Mouse (Mus musculus) lung, embryonic 14.5 days (tissue): ENCODE results near the gene Kat6b. TPM values are rescaled to one million over a fixed set of nuclear protein-coding genes. Genes with fewer than 3 reads are reported as not detected.

Experiments
- ATAC-seq: fragments of 200-750 bp; cut with Nextera tagmentation; 2 replicates; pipeline ENCODE4 v1.8.0; 2017; ENCODE audit warnings: mild to moderate bottlenecking, moderate TSS enrichment, moderate library complexity; ENCODE audit not compliant: insufficient read depth
- DNase-seq: peaks from one replicate; pipeline ENCODE4 v3.0.0-alpha.2; 2015
- H3K27ac ChIP-seq: fragments of 300-500 bp; sonication (generic); 2 replicates; pipeline ENCODE4 v1.5.1; 2014; ENCODE audit warnings: low read depth, mild to moderate bottlenecking, moderate library complexity
- H3K27me3 ChIP-seq: fragments of 300-500 bp; sonication (generic); 2 replicates; pipeline ENCODE4 v1.6.1; 2014; ENCODE audit warnings: low read length, control low read depth; ENCODE audit not compliant: insufficient read depth
- H3K36me3 ChIP-seq: fragments of 300-500 bp; sonication (generic); 2 replicates; pipeline ENCODE4 v1.6.1; 2014; ENCODE audit warnings: control low read depth; ENCODE audit not compliant: insufficient read depth
- H3K4me1 ChIP-seq: fragments of 300-500 bp; sonication (generic); 2 replicates; pipeline ENCODE4 v1.6.1; 2014; ENCODE audit warnings: antibody characterized with exemption, control low read depth; ENCODE audit not compliant: insufficient read depth
- H3K4me2 ChIP-seq: fragments of 300-500 bp; sonication (generic); 2 replicates; pipeline ENCODE4 v1.6.1; 2014; ENCODE audit warnings: mild to moderate bottlenecking
- H3K4me3 ChIP-seq: fragments of 300-500 bp; sonication (generic); 2 replicates; pipeline ENCODE4 v1.5.1; 2014; ENCODE audit warnings: low read depth, low read length
- H3K9ac ChIP-seq: fragments of 300-500 bp; sonication (generic); 2 replicates; pipeline ENCODE4 v1.6.1; 2014
- H3K9me3 ChIP-seq: fragments of 300-500 bp; sonication (generic); 2 replicates; pipeline ENCODE4 v1.6.1; 2016; ENCODE audit warnings: low read depth, low read length, control low read depth
- CTCF ChIP-seq: IDR thresholded peaks from 2 replicates; pipeline ENCODE4 v1.5.1; 2016; ENCODE audit warnings: antibody characterized with exemption, low read depth
- WGBS: fragments of 180-500 bp; shearing (Covaris S2); extraction: QIAGEN DNeasy Blood & Tissue Kit; methylation state at CpG from one replicate; pipeline ENCODE4 v1.1.7; 2014; 5-methylcytosine and 5-hydroxymethylcytosine counted together
- polyA plus RNA-seq: library from polyadenylated mRNA; unstranded; fragments of >200 nt; fragmentation: Nextera tagmentation; extraction: Ambion mirVana; gene quantifications from 2 replicates; pipeline ENCODE4 v1.2.1, GENCODE M21; 2014

Gene Kat6b
- polyA plus RNA-seq, 1 experiment from 2014 or later = 14.2 TPM

DNA sequence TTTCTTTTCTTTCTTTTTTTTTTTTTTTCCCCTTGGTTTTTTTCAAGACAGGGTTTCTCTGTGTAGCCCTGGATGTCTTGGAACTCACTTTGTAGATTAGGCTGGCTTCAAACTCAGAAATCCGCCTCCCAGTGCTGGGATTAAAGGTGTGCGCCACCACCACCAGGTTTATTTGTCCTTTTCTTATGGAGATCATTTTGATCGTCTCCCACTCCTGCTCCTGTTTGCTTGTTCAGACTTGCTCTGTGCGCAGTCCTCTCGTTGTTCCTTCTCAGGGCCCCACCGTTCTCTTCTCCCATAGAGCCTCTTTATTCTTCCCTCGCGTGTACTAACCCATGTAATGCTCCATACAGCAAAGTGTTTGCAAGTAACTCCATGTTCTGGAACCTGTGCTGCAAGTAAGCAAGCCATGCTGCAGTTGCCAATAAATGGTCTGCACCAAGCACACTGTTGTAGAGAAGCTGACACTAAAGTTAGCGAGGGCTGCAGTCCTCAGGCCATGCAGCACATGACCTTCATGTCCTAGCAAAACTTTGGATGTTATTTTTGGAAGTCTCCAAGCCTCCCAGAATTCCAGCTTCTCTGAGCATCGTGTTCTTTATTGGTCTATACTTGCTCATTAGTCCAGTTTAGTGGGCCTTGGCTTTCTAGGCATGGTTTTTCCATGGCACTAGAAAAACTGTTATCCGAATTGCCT is 55.4 kb downstream of the Kat6b start:
- no peak overlapping the region for H3K9ac ChIP-seq
- no peak overlapping the region for H3K27ac ChIP-seq
- DNase-seq (no peak), ATAC-seq (no peak)
- TF ChIP-seq CTCF = no peak
- WGBS = 75% methylated on average over 11 of the region's 11 CpGs
- H3K9me3 ChIP-seq = no peaks in the 10 kb centered on the region
- no peak overlapping the region for H3K4me3 ChIP-seq
- no peaks in the 10 kb centered on the region for H3K27me3 ChIP-seq
- H3K4me1 ChIP-seq = no peaks in the 10 kb centered on the region
- H3K36me3 ChIP-seq = 0 out of 2 replicates have a peak, but pooled peaks cover 4% of the 10 kb centered on the region
- H3K4me2 ChIP-seq = no peak overlapping the region

- H3K4me3 ChIP-seq = no peak overlapping the region
- no peak for DNase-seq
- no peak for ATAC-seq
- H3K9me3 ChIP-seq = no peaks in the 10 kb centered on the region; the same call in 1 of the 2 replicates
- TF ChIP-seq CTCF = no peak
- no peak overlapping the region for H3K9ac ChIP-seq
- WGBS = 81% methylated on average over 3 of the region's 3 CpGs
- peaks cover 9% of the 10 kb centered on the region; the same call in 1 of the 2 replicates for H3K36me3 ChIP-seq
- no peaks in the 10 kb centered on the region for H3K27me3 ChIP-seq
- no peak overlapping the region for H3K4me2 ChIP-seq
- H3K27ac ChIP-seq = no peak overlapping the region
- H3K4me1 ChIP-seq = no peaks in the 10 kb centered on the region
Measured at GRCm38 (mm10) chr14:21537838-21538237, 56.6 kb downstream of the Kat6b start.

DNA sequence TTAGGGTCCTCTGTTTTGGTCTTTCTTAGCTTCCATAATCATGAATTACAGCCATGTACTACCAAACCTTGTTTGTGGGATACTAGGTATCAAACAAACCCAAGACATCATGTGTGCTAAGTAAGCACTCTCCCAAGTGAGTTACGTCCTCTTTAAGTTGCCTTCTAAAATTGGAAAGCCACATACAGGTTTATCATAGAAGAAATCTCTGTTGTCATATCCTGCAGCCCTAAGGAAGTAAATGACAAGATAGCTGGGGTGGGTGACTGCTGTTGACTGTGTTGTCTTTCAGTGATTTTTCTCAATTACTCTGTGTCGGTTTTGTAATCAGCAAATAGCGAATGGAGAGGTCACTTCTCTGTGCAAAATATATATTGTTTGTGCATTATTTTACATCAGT is 58.5 kb downstream of the Kat6b start:
- H3K36me3 ChIP-seq = peaks cover 9% of the 10 kb centered on the region; the same call in 1 of the 2 replicates
- 87% methylated on average over 3 of the region's 3 CpGs for WGBS
- H3K4me1 ChIP-seq = no peaks in the 10 kb centered on the region

DNA sequence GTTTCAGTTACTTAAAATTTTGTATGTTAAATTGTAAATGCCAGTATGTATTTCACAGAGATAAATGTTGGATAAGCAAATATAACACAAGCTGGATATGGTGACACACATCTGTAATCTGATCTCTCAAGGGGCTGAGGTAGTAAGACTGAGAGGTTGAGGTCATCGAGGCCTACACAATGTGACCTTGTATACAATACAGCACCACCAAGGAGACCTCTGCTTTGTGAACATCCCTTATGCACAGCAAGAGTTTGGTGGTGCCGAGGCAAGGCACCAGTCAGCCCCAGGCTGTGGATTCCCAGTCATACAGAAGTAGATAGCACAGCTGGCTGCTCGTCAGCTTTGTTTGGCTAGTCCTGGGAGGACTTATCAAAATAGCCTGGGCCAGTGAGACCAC is 59.1 kb downstream of the Kat6b start:
- Histone ChIP-seq H3K4me1 (peaks cover 1% of the 10 kb centered on the region), H3K9ac (no peak overlapping the region), H3K27me3 (no peaks in the 10 kb centered on the region), H3K4me3 (no peak overlapping the region), H3K27ac (no peak overlapping the region), H3K9me3 (no peaks in the 10 kb centered on the region; the same call in 1 of the 2 replicates), H3K4me2 (no peak overlapping the region), H3K36me3 (peaks cover 9% of the 10 kb centered on the region; the same call in 1 of the 2 replicates)
- 52% methylated on average over 3 of the region's 3 CpGs for WGBS
- no peak for TF ChIP-seq CTCF
- no peak for ATAC-seq
- no peak for DNase-seq

More for the DNA sequence above, 58.5 kb downstream of the Kat6b start:
- TF ChIP-seq CTCF = no peak
- no peak overlapping the region for H3K4me2 ChIP-seq
- no peak overlapping the region for H3K4me3 ChIP-seq
- no peaks in the 10 kb centered on the region; the same call in 1 of the 2 replicates for H3K9me3 ChIP-seq
- ATAC-seq (no peak), DNase-seq (no peak)
- no peak overlapping the region for H3K27ac ChIP-seq
- no peak overlapping the region for H3K9ac ChIP-seq
- no peaks in the 10 kb centered on the region for H3K27me3 ChIP-seq

GRCm38 (mm10) chr14:21545529-21545928 is 64.3 kb downstream of the Kat6b start:
- H3K9me3 ChIP-seq = no peaks in the 10 kb centered on the region; the same call in 1 of the 2 replicates
- H3K27me3 ChIP-seq = no peaks in the 10 kb centered on the region
- peaks cover 30% of the 10 kb centered on the region for H3K4me1 ChIP-seq
- ATAC-seq (no peak), DNase-seq (no peak)
- H3K36me3 ChIP-seq = peaks cover 9% of the 10 kb centered on the region; the same call in 1 of the 2 replicates
- TF ChIP-seq CTCF = no peak
- no peak overlapping the region for H3K4me3 ChIP-seq
- H3K9ac ChIP-seq = no peak overlapping the region
- WGBS = 82% methylated on average over 4 of the region's 4 CpGs
- H3K4me2 ChIP-seq = no peak overlapping the region
- no peak overlapping the region for H3K27ac ChIP-seq

DNA sequence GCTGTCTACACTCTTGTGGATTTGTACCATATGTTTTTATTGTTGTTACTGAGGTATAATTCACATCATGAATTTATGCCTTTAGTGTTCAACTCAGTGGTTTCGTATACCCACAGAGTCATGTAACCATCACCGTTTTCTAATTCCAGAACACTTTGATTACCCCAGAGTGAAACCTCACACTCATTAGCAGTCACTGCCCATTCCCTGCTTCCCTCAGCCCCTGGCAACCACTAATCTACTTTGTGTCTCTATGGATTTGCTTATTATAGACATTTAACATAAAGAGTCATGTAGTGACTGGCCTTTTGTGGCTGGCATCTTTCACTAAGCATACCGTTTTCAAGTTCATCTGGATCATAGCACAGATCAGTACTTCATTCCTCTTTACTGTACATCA is 65.1 kb downstream of the Kat6b start:
- DNase-seq (no peak), ATAC-seq (no peak)
- H3K36me3 ChIP-seq = peaks cover 7% of the 10 kb centered on the region; the same call in 1 of the 2 replicates
- H3K4me2 ChIP-seq = no peak overlapping the region
- no peaks in the 10 kb centered on the region; the same call in 1 of the 2 replicates for H3K9me3 ChIP-seq
- H3K27ac ChIP-seq = no peak overlapping the region
- peaks cover 30% of the 10 kb centered on the region for H3K4me1 ChIP-seq
- WGBS = 61% methylated on average over 3 of the region's 3 CpGs
- no peaks in the 10 kb centered on the region for H3K27me3 ChIP-seq
- no peak overlapping the region for H3K9ac ChIP-seq
- no peak overlapping the region for H3K4me3 ChIP-seq
- no peak for TF ChIP-seq CTCF

DNA sequence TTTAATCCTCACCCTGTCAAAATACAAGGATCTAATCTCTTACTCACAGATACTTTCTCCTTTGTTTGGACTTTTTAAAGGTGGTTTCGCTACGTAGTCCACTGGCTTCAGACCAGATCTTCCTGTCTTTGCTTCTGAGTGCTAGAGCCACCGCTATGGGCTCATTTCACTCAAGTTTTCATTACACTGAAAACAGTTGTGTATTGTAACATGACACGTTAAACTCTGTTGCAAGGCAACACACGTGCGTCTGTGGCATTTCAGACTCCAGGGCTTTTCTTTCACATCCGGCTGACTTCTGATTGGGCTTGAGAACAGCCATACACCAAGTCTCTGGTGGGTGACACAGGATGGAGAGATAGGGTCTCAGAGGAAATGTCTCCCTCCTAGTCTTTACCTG is 66.1 kb downstream of the Kat6b start:
- Histone ChIP-seq H3K4me3 (no peak overlapping the region), H3K9me3 (no peaks in the 10 kb centered on the region; the same call in 1 of the 2 replicates), H3K27me3 (no peaks in the 10 kb centered on the region), H3K4me1 (peaks cover 30% of the 10 kb centered on the region), H3K9ac (no peak overlapping the region), H3K4me2 (no peak overlapping the region), H3K36me3 (peaks cover 3% of the 10 kb centered on the region; the same call in 1 of the 2 replicates), H3K27ac (peak overlapping the region; percentile 36; the same call in 1 of the 2 replicates)
- 25% methylated on average over 7 of the region's 7 CpGs for WGBS
- ATAC-seq (peak; percentile 66), DNase-seq (peak; percentile 75)
- no peak for TF ChIP-seq CTCF
